Mouse (Mus musculus): ENCODE data around the gene Camta2. TPM values are rescaled to one million over a fixed set of nuclear protein-coding genes. Genes with fewer than 3 reads are reported as not detected.

Gene Camta2
- polyA plus RNA-seq (2014; fragmentation: Nextera tagmentation; extraction: Ambion mirVana) = 10.8 and 11.4 TPM in 2 replicates

DNA sequence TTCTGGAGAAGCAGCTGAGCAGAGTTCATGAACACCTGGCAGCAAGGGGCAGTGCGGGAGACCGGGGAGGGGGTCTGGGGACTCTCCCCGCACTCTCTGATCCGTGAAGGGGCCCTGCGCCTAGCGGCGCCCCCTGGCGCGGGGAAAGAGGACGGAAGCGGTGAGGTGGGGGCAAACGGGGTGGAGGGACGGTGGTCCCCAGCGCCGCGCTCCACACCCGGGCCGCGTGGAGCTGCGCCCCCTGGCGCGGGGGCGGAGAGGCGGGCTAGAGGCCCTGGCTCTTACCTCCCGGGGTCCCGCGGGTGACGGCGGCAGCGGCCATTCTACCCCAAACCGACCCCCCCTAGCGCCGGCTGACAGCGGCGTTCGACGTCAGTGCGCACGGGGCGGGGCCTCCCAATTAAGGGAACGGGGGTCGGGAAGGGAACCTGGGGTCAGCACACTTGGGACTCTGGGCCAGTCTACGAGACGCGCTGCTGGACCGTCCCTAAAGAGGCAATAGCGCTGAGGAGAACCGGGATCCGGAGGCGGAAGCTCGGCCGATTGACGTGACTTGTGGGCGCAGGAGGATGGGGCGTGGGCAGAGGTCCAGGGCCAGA is at the start of gene Camta2:
Camta2 (minus strand) TSS at position 505 of the 599 bp plus-strand sequence.
- peak within 1 kb of the TSS; percentile 47; the same call in 1 of the 2 replicates for H3K27ac ChIP-seq (ENCODE audit: low read depth, low read length)
- H3K27me3 ChIP-seq (ENCODE audit: control insufficient read depth, insufficient read depth, low read length) = no peaks in the 10 kb centered on the region
- ATAC-seq (replicated peaks; ENCODE audit: low FRiP score) (peak; percentile 81), DNase-seq (ENCODE audit: low spot score) (peak; percentile 91)
- H3K9ac ChIP-seq (ENCODE audit: low read length) = peak within 1 kb of the TSS; percentile 75
- H3K4me3 ChIP-seq (ENCODE audit: low read depth, low read length) = peak within 1 kb of the TSS; percentile 65
- no peaks in the 10 kb centered on the region for H3K9me3 ChIP-seq (ENCODE audit: control insufficient read depth, low read length)
- H3K36me3 ChIP-seq (ENCODE audit: control insufficient read depth, insufficient read depth, low read length) = no peaks in the 10 kb centered on the region; the same call in 1 of the 2 replicates
- WGBS = under 1% methylated on average over 55 of the region's 55 CpGs
- peak within 1 kb of the TSS; percentile 77 for H3K4me2 ChIP-seq (ENCODE audit: low read depth, low read length, severe bottlenecking)
- peaks cover 8% of the 10 kb centered on the region for H3K4me1 ChIP-seq (replicated peaks; ENCODE audit: control insufficient read depth, insufficient read depth, low read length)

GRCm38 (mm10) chr11:70733256-70733655 is 45.4 kb upstream of the Camta2 start:
- no peak overlapping the region for H3K27ac ChIP-seq (ENCODE audit: low read depth, low read length)
- 78% methylated on average over 5 of the region's 5 CpGs for WGBS

GRCm38 (mm10) chr11:70731178-70731577 is 43.3 kb upstream of the Camta2 start:
- DNase-seq (ENCODE audit: low spot score) (no peak), ATAC-seq (replicated peaks; ENCODE audit: low FRiP score) (no peak)
- WGBS = 74% methylated on average over 5 of the region's 5 CpGs
- H3K36me3 ChIP-seq (ENCODE audit: control insufficient read depth, insufficient read depth, low read length) = peaks cover 9% of the 10 kb centered on the region; the same call in 1 of the 2 replicates
- no peak overlapping the region for H3K4me3 ChIP-seq (ENCODE audit: low read depth, low read length)
- H3K9ac ChIP-seq (ENCODE audit: low read length) = no peak overlapping the region
- no peak overlapping the region for H3K27ac ChIP-seq (ENCODE audit: low read depth, low read length)
- H3K4me2 ChIP-seq (ENCODE audit: low read depth, low read length, severe bottlenecking) = no peak overlapping the region
- no peaks in the 10 kb centered on the region for H3K9me3 ChIP-seq (ENCODE audit: control insufficient read depth, low read length)
- H3K4me1 ChIP-seq (replicated peaks; ENCODE audit: control insufficient read depth, insufficient read depth, low read length) = no peaks in the 10 kb centered on the region
- no peaks in the 10 kb centered on the region for H3K27me3 ChIP-seq (ENCODE audit: control insufficient read depth, insufficient read depth, low read length)

More at GRCm38 (mm10) chr11:70733256-70733655, 45.4 kb upstream of the Camta2 start:
- H3K36me3 ChIP-seq (ENCODE audit: control insufficient read depth, insufficient read depth, low read length) = no peaks in the 10 kb centered on the region
- no peak overlapping the region for H3K9ac ChIP-seq (ENCODE audit: low read length)
- H3K4me3 ChIP-seq (ENCODE audit: low read depth, low read length) = no peak overlapping the region
- H3K4me2 ChIP-seq (ENCODE audit: low read depth, low read length, severe bottlenecking) = no peak overlapping the region
- ATAC-seq (replicated peaks; ENCODE audit: low FRiP score) (no peak), DNase-seq (ENCODE audit: low spot score) (no peak)
- no peaks in the 10 kb centered on the region for H3K9me3 ChIP-seq (ENCODE audit: control insufficient read depth, low read length)
- H3K27me3 ChIP-seq (ENCODE audit: control insufficient read depth, insufficient read depth, low read length) = no peaks in the 10 kb centered on the region
- no peaks in the 10 kb centered on the region for H3K4me1 ChIP-seq (replicated peaks; ENCODE audit: control insufficient read depth, insufficient read depth, low read length)

DNA sequence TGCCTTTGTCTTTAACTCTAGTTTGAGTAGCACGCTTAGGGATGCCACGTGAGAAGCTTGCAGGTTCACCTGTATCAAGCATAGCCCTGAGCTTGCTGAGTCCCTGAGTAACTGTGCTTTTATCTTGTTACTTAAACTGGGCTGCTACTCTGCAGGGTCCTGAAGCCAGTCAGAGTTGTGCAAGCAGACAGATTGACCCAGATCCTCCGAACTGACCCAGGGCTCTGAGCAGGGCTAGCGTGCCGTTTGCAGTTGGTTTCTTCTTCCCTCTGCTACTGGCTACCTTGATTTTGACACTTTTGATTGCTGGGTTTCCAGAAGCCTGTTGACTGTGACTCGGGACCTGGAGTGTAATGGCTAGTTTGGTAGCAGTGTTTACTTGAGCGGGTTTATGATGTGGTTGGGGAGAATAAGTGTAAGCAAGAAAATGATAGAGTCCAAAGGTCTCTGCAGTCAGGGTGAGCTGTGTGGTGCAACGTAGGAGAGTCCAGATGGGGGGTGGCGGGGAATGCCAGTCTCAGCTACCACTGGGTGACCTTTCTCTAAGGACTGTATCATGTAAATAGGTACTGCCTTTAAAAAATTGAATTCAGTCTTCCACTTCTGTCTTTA is 42.6 kb upstream of the Camta2 start:
- Histone ChIP-seq H3K27me3 (ENCODE audit: control insufficient read depth, insufficient read depth, low read length) (no peaks in the 10 kb centered on the region), H3K4me3 (ENCODE audit: low read depth, low read length) (no peak overlapping the region), H3K27ac (ENCODE audit: low read depth, low read length) (no peak overlapping the region), H3K4me1 (replicated peaks; ENCODE audit: control insufficient read depth, insufficient read depth, low read length) (no peaks in the 10 kb centered on the region), H3K36me3 (ENCODE audit: control insufficient read depth, insufficient read depth, low read length) (peaks cover 11% of the 10 kb centered on the region; the same call in 1 of the 2 replicates), H3K9me3 (ENCODE audit: control insufficient read depth, low read length) (no peaks in the 10 kb centered on the region), H3K9ac (ENCODE audit: low read length) (no peak overlapping the region), H3K4me2 (ENCODE audit: low read depth, low read length, severe bottlenecking) (no peak overlapping the region)
- no peak for ATAC-seq (replicated peaks; ENCODE audit: low FRiP score)
- no peak for DNase-seq (ENCODE audit: low spot score)
- 83% methylated on average over 9 of the region's 9 CpGs for WGBS

- DNase-seq (ENCODE audit: low spot score) (no peak), ATAC-seq (replicated peaks; ENCODE audit: low FRiP score) (no peak)
- Histone ChIP-seq H3K36me3 (ENCODE audit: control insufficient read depth, insufficient read depth, low read length) (peaks cover 23% of the 10 kb centered on the region), H3K27me3 (ENCODE audit: control insufficient read depth, insufficient read depth, low read length) (no peaks in the 10 kb centered on the region), H3K9ac (ENCODE audit: low read length) (no peak overlapping the region), H3K27ac (ENCODE audit: low read depth, low read length) (no peak overlapping the region), H3K4me3 (ENCODE audit: low read depth, low read length) (no peak overlapping the region), H3K4me1 (replicated peaks; ENCODE audit: control insufficient read depth, insufficient read depth, low read length) (no peaks in the 10 kb centered on the region), H3K9me3 (ENCODE audit: control insufficient read depth, low read length) (no peaks in the 10 kb centered on the region), H3K4me2 (ENCODE audit: low read depth, low read length, severe bottlenecking) (no peak overlapping the region)
- WGBS = 93% methylated on average over 5 of the region's 5 CpGs
Observed at GRCm38 (mm10) chr11:70727385-70727784, 39.5 kb upstream of the Camta2 start.

DNA sequence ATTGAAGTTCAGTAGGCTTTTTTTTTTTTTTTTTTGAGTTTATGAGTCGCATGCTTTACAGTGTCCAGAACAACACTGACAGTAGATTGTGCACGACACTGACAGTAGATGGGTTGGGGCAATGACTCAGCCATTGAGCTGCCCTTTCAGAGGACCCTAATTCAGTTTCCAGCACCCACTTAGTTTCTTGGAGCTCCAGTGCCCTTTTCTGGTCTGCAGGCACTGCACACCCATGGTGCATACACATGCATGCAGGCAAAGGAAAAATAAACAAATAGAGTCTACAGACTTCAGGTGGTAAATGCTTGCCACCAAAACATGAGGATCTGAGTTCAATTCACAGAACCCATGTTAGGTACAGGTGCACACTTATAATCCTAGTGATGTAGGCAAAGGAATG is 38.7 kb upstream of the Camta2 start:
- peaks cover 23% of the 10 kb centered on the region for H3K36me3 ChIP-seq (ENCODE audit: control insufficient read depth, insufficient read depth, low read length)
- H3K9ac ChIP-seq (ENCODE audit: low read length) = no peak overlapping the region
- no peak for DNase-seq (ENCODE audit: low spot score)
- H3K4me1 ChIP-seq (replicated peaks; ENCODE audit: control insufficient read depth, insufficient read depth, low read length) = no peaks in the 10 kb centered on the region
- no peak overlapping the region for H3K27ac ChIP-seq (ENCODE audit: low read depth, low read length)
- no peak for ATAC-seq (replicated peaks; ENCODE audit: low FRiP score)
- 98% methylated on average over 2 of the region's 2 CpGs for WGBS
- no peaks in the 10 kb centered on the region for H3K27me3 ChIP-seq (ENCODE audit: control insufficient read depth, insufficient read depth, low read length)
- no peaks in the 10 kb centered on the region for H3K9me3 ChIP-seq (ENCODE audit: control insufficient read depth, low read length)
- H3K4me2 ChIP-seq (ENCODE audit: low read depth, low read length, severe bottlenecking) = no peak overlapping the region
- H3K4me3 ChIP-seq (ENCODE audit: low read depth, low read length) = no peak overlapping the region

DNA sequence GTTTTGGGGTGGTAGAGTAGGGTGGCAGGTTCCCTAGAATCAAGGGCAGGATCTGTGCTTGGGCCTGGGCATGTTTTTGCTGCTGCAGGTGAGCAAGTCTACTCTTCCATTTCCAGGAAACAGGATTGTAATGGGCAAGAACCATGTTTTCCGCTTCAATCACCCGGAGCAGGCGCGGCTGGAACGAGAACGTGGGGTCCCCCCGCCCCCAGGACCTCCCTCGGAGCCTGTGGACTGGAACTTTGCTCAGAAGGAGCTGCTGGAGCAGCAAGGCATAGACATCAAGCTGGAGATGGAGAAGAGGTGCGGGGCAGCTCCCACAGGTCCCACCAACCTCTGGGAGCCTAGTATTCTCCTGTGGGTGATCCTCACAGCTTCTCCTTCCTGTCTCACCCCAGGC is 36.8 kb upstream of the Camta2 start:
- H3K9me3 ChIP-seq (ENCODE audit: control insufficient read depth, low read length) = no peaks in the 10 kb centered on the region
- H3K4me1 ChIP-seq (replicated peaks; ENCODE audit: control insufficient read depth, insufficient read depth, low read length) = no peaks in the 10 kb centered on the region
- ATAC-seq (replicated peaks; ENCODE audit: low FRiP score) = no peak
- no peak overlapping the region for H3K27ac ChIP-seq (ENCODE audit: low read depth, low read length)
- H3K27me3 ChIP-seq (ENCODE audit: control insufficient read depth, insufficient read depth, low read length) = no peaks in the 10 kb centered on the region
- H3K36me3 ChIP-seq (ENCODE audit: control insufficient read depth, insufficient read depth, low read length) = peaks cover 24% of the 10 kb centered on the region
- no peak overlapping the region for H3K4me2 ChIP-seq (ENCODE audit: low read depth, low read length, severe bottlenecking)
- WGBS = 94% methylated on average over 9 of the region's 9 CpGs
- no peak overlapping the region for H3K9ac ChIP-seq (ENCODE audit: low read length)
- H3K4me3 ChIP-seq (ENCODE audit: low read depth, low read length) = no peak overlapping the region
- DNase-seq (ENCODE audit: low spot score) = no peak

- H3K27me3 ChIP-seq (ENCODE audit: control insufficient read depth, insufficient read depth, low read length) = no peaks in the 10 kb centered on the region
- H3K4me3 ChIP-seq (ENCODE audit: low read depth, low read length) = no peak overlapping the region
- DNase-seq (ENCODE audit: low spot score) = no peak
- H3K4me2 ChIP-seq (ENCODE audit: low read depth, low read length, severe bottlenecking) = no peak overlapping the region
- peaks cover 20% of the 10 kb centered on the region for H3K36me3 ChIP-seq (ENCODE audit: control insufficient read depth, insufficient read depth, low read length)
- no peak overlapping the region for H3K9ac ChIP-seq (ENCODE audit: low read length)
- H3K4me1 ChIP-seq (replicated peaks; ENCODE audit: control insufficient read depth, insufficient read depth, low read length) = no peaks in the 10 kb centered on the region
- H3K9me3 ChIP-seq (ENCODE audit: control insufficient read depth, low read length) = no peaks in the 10 kb centered on the region
- H3K27ac ChIP-seq (ENCODE audit: low read depth, low read length) = no peak overlapping the region
- 94% methylated on average over 3 of the region's 3 CpGs for WGBS
- no peak for ATAC-seq (replicated peaks; ENCODE audit: low FRiP score)
Observed at GRCm38 (mm10) chr11:70721072-70721471, 33.2 kb upstream of the Camta2 start.

- Histone ChIP-seq H3K36me3 (ENCODE audit: control insufficient read depth, insufficient read depth, low read length) (peaks cover 19% of the 10 kb centered on the region), H3K27ac (ENCODE audit: low read depth, low read length) (no peak overlapping the region), H3K27me3 (ENCODE audit: control insufficient read depth, insufficient read depth, low read length) (no peaks in the 10 kb centered on the region), H3K9ac (ENCODE audit: low read length) (no peak overlapping the region), H3K4me1 (replicated peaks; ENCODE audit: control insufficient read depth, insufficient read depth, low read length) (no peaks in the 10 kb centered on the region), H3K4me3 (ENCODE audit: low read depth, low read length) (no peak overlapping the region), H3K9me3 (ENCODE audit: control insufficient read depth, low read length) (no peaks in the 10 kb centered on the region), H3K4me2 (ENCODE audit: low read depth, low read length, severe bottlenecking) (no peak overlapping the region)
- ATAC-seq (replicated peaks; ENCODE audit: low FRiP score) = no peak
- WGBS = 93% methylated on average over 3 of the region's 3 CpGs
- no peak for DNase-seq (ENCODE audit: low spot score)
Observed at GRCm38 (mm10) chr11:70720567-70720966, 32.7 kb upstream of the Camta2 start.

All from forebrain, embryonic 11.5 days (tissue).